Mouse (Mus musculus) layer of hippocampus, postnatal 10 days (tissue): ENCODE measurements around the gene Vmn2r20. TPM values are rescaled to one million over a fixed set of nuclear protein-coding genes. Genes with fewer than 3 reads are reported as not detected.
"Not testable (repeated sequence)": the region's sequence is repeated elsewhere in the genome, so short reads cannot be mapped to it uniquely, and the experiment has no call there.

Experiments used
- DNase-seq, 2 experiments: peaks; one replicate each; pipeline ENCODE4 v3.0.0; 2021; ENCODE audit warnings: low spot score in 2 of 2
- long read RNA-seq: library from polyadenylated mRNA; stranded (forward); transcript quantifications from one replicate; pipeline ENCODE4 v2.0.0, GENCODE M21; 2023
- total RNA-seq, 2 experiments: library from RNA; stranded (reverse); gene quantifications; 2 replicates each; pipeline ENCODE4 v1.2.3; 2021

Vmn2r20 gene
- not detected for total RNA-seq
- long read RNA-seq, partial matches to known transcripts = 0 of 1 reads
- long read RNA-seq, other reads (novel, unspliced or antisense) = 1 of 1 reads

DNA sequence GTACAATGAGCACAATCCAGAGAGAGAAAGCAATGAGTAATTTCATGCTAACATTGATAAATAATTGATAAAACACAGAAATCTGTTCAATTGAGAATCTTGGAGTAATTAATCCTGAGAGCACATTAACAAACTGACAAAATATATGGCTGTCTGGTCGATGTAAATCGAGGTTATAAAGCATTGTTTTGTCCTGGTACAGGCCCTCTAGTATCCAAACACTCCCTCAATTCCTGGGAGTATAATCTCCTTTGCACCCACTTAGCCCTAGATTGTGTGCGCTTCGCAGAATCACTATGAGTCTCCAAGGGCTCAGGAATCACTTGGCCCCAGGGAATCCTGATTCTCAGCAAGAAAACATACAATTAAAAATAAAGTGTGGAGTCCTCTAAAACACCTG is at the start of gene Vmn2r20:
Vmn2r20 (minus strand) TSS at position 101 of the 400 bp plus-strand sequence.
- DNase-seq = not testable (repeated sequence)

DNA sequence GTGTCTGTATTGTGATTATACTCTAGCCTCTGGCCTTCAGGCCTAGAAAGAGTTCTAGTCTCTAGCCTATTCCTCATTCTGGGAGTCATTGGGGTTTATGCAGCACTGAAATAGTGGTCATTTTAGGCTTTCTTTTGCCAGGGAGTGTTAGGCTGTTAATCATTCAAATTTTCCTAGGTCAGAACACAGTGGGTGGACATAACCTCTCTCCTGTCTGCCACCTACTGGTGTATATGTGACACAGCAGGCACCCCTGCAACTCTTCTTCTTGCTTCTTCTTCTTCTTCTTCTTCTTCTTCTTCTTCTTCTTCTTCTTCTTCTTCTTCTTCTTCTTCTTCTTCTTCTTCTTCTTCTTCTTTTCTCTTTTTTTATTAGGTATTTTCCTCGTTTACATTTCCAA is 6.5 kb upstream of the Vmn2r20 start:
- not testable (repeated sequence) for DNase-seq

DNA sequence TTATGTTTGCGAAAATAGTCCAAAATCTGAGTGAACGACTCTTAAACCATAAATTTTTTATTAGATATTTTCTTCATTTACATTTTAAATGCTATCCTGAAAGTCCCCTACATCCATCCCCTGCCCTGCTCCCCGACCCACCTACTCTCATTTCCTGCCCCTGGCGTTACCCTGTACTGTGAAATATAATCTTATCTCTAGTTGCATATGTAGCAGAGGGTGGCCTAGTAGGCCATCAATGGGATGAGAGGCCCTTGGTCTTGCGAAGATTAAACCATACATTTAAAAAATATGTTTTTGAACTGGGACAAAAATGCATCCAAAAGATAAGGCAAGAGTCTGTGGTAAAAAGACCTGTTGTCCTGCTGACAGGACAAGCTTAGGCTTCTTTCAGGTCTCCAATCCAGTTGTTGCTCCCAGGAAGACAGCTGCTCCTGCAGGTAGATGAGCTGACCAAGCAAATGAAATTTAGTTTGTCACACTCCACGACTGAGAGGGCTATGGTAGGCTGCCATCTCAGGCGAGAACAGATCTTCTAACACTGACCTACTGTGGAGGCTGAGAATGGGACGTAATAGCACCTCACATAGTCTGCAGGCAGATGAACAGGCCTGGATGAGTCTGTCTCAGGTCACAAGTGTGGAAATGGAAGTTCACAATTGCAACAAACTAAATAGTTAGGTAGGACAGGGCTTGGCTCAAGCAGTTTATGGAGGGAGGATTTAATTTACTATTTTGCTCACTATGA is 10.8 kb downstream of the Vmn2r20 start:
- not testable (repeated sequence) for DNase-seq

DNA sequence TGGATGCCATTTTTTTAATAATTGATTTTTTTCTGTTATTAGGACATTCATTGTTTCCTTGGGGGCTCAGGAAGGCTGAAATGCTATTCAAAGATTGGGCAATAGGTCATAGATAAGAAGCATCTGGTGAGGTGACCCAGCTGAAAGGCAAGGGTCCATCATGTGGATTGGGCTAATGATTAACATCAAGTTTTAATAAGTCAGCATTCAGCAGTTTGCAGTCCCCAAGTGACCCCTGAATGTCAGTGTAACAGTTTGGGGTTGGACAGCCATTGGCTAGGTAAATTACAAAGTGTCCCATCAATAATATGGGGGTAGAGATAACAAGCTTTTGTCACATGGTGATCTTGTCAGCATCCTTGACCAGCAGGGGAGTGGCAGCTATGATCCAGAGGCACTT is 29.1 kb downstream of the Vmn2r20 start:
- DNase-seq = not testable (repeated sequence)

DNA sequence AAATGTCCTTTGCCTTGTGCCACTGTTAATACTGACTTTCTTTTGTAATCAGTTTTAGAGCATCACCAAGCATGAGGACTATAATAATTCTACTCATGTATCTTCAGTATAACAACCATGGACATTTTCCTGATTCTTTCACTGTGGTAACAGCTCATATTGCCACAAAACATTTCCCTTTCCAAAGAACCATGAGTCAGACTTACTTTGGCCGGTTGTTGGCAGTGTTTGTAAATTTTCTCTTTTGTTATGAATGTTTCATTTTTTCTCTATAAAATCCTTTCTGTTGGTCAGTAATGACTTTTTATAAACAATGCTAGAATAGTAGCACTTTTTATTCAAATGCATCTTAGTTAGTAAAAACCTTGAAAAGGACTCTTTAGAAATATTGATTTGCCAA is 71.8 kb downstream of the Vmn2r20 start:
- no peak for DNase-seq

DNA sequence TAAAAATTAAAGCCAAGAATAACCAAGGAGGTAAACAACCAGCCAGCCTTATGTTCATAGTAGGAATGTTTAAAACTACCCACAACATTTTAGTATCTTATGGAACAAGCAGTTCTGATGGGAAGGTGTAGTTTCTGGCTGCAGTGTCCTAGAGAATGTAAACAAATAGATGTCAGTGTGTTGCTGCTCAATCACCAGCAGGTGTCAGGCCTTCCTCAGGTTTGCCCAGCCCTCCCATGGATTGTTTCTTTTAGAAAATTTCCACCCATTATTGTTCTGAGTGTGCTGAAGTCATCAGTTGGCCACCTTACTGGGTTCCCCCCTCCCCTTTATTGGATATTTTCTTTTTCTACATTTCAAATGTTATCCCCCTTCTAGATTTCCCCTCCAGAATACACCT is 77.8 kb downstream of the Vmn2r20 start:
- peak; percentile 4 to 15 for DNase-seq

DNA sequence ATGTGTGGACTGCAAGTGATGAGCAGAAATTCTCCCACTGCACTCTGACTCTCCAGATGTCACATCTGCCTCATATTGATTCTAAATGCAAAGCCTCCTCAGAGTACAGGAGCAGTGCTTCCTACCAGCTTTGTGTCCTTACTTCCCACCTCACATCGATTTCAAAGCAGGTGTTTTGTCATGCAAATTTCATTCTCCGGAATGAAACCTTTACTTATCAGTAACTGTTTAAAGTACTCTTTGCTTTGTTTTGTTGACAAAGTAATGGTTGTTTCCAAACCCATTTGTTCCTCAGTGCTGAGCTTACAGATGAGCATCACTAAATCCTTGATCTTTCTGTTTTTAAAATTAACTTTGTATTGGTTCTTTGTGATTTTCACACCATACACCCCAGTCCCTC is 85.4 kb downstream of the Vmn2r20 start:
- DNase-seq = no peak

Other genes with a start within 250 kb of the Vmn2r20 start
- gene Clec4b2, start 245.2 kb downstream of the Vmn2r20 start, total RNA-seq = not detected
- not detected for gene Clec4n, start 188.3 kb downstream of the Vmn2r20 start, total RNA-seq
- gene Clec4d, start 156.0 kb downstream of the Vmn2r20 start, total RNA-seq = not detected
- gene Clec4e, start 128.2 kb downstream of the Vmn2r20 start, total RNA-seq = not detected
- gene Vmn2r19, start 109.8 kb downstream of the Vmn2r20 start, total RNA-seq = not detected
- gene Vmn2r21, start 115.3 kb upstream of the Vmn2r20 start, total RNA-seq = not detected
- gene Vmn2r22, start 232.6 kb upstream of the Vmn2r20 start, total RNA-seq = not detected